Mouse (Mus musculus) G1E (cell line): Measurements from ENCODE around the gene Ubr4. TPM values are rescaled to one million over a fixed set of nuclear protein-coding genes. Genes with fewer than 3 reads are reported as not detected.

Experiments
- ATAC-seq: 2 replicates; pipeline ENCODE4 v1.8.0; 2016; ENCODE audit warnings: mild to moderate bottlenecking; ENCODE audit not compliant: insufficient number of reproducible peaks, poor library complexity, low FRiP score, severe bottlenecking; ENCODE audit errors: extremely low read depth
- DNase-seq: peaks from one replicate; pipeline ENCODE4 v3.0.0; 2012; ENCODE audit warnings: low spot score
- H3K27me3 ChIP-seq: 2 replicates; pipeline ENCODE4 v1.6.1; 2012; ENCODE audit warnings: mild to moderate bottlenecking, low read length, inconsistent platforms; ENCODE audit not compliant: insufficient read depth
- H3K36me3 ChIP-seq: replicated peaks from 2 replicates; pipeline ENCODE3; 2012; ENCODE audit warnings: mild to moderate bottlenecking, inconsistent platforms
- H3K4me1 ChIP-seq: 2 replicates; pipeline ENCODE4 v1.6.1; 2012; ENCODE audit warnings: low read depth, low read length, inconsistent platforms, mixed read lengths; ENCODE audit not compliant: insufficient read depth
- H3K4me3 ChIP-seq: 2 replicates; pipeline ENCODE4 v1.5.1; 2012; ENCODE audit warnings: low read depth, mild to moderate bottlenecking, inconsistent platforms, low read length, moderate library complexity, mixed read lengths
- H3K9me3 ChIP-seq: replicated peaks from 2 replicates; pipeline ENCODE4 v1.6.1; 2012; ENCODE audit warnings: inconsistent platforms
- CTCF ChIP-seq: IDR thresholded peaks from 2 replicates; pipeline ENCODE4 v1.5.1; 2012; ENCODE audit warnings: low read depth, low read length, inconsistent platforms, mixed read lengths
- GATA1 ChIP-seq: IDR thresholded peaks from 2 replicates; pipeline ENCODE4 v1.6.1; 2012; ENCODE audit warnings: borderline replicate concordance, low read length, inconsistent platforms, mixed read lengths
- GATA2 ChIP-seq: IDR thresholded peaks from 2 replicates; pipeline ENCODE4 v1.6.1; 2012; ENCODE audit warnings: low read depth, low read length, inconsistent platforms, borderline replicate concordance
- POLR2AphosphoS5 ChIP-seq: IDR thresholded peaks from 2 replicates; pipeline ENCODE4 v1.6.1; 2012; ENCODE audit warnings: low read depth, low read length, inconsistent platforms; ENCODE audit not compliant: insufficient replicate concordance
- TAL1 ChIP-seq: conservative IDR thresholded peaks from 2 replicates; pipeline ENCODE4 v1.6.1; 2012; ENCODE audit warnings: low read depth, low read length, inconsistent platforms, mixed read lengths
- polyA plus RNA-seq: library from polyadenylated mRNA; stranded (reverse); fragments of >175 nt; gene quantifications from 2 replicates; pipeline ENCODE4 v1.2.3, GENCODE M21; 2012
- total RNA-seq, 2 experiments: library from RNA; stranded (forward) in 1 of 2; stranded (reverse) in 1 of 2; fragments of 200-1000 nt in 1 of 2; fragments of >200 nt in 1 of 2; fragmentation: Nextera tagmentation in 1 of 2; gene quantifications; 2 replicates each; pipeline ENCODE4 v1.2.3; 2014 to 2017

Gene Ubr4
- total and polyA plus RNA-seq, 3 experiments = 62.2 to 393 (median 132) TPM

DNA sequence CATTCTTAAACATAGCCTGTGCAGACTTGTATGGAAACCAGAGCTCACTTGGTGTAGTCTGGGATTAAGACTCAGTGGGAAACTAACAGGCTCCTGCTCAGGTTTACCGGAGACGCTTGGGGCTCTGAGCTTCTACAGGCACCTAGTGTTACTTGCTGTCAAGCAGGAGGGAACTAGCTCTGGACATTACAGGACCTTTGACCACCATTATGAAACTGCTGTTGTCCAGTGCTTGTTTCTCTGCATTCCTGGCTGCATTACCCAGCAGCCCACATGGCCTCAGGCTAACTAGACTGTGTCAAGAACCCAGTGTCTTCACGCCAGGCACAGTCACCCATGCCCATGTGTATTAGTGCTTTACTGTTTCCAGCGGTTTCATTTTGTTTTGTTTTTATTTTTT lies 20.7 kb downstream of the Ubr4 start:
- Histone ChIP-seq H3K9me3 (no peaks in the 10 kb centered on the region), H3K36me3 (peaks cover 100% of the 10 kb centered on the region), H3K27me3 (no peaks in the 10 kb centered on the region), H3K4me3 (no peak overlapping the region), H3K4me1 (peaks cover 4% of the 10 kb centered on the region)
- no peak for ATAC-seq
- TF ChIP-seq GATA1 = no peak
- no peak for TF ChIP-seq POLR2AphosphoS5
- TF ChIP-seq GATA2 = no peak
- TF ChIP-seq CTCF = no peak
- no peak for TF ChIP-seq TAL1
- DNase-seq = no peak

DNA sequence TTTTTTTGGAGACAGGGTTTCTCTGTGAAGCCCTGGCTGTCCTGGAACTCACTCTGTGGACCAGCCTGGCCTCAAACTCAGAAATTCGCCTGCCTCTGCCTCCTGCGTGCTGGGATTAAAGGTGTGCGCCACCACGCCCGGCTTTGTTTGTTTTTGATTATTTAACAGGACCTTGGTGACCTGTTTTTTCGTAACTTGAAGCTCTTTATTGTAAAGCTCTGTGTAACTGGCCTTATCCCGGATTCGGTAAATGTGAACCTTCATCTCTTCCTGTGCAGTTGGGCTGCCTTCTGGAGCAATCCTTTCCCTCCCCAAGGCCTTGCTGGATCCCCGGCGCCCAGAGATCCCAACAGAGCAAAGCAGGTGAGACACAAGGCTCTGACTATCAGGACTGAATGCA lies 21.1 kb downstream of the Ubr4 start:
- H3K9me3 ChIP-seq = no peaks in the 10 kb centered on the region
- H3K36me3 ChIP-seq = peaks cover 100% of the 10 kb centered on the region
- ATAC-seq = no peak
- peaks cover 5% of the 10 kb centered on the region for H3K4me1 ChIP-seq
- no peak overlapping the region for H3K4me3 ChIP-seq
- no peaks in the 10 kb centered on the region for H3K27me3 ChIP-seq
- TF ChIP-seq GATA2 = no peak
- no peak for DNase-seq

GRCm38 (mm10) chr4:139379719-139380118 lies 27.3 kb downstream of the Ubr4 start:
- ATAC-seq = no peak
- H3K36me3 ChIP-seq = peaks cover 54% of the 10 kb centered on the region
- H3K4me3 ChIP-seq = peak overlapping the region; percentile 84
- no peaks in the 10 kb centered on the region for H3K9me3 ChIP-seq
- no peak for DNase-seq
- no peaks in the 10 kb centered on the region for H3K27me3 ChIP-seq
- no peak for TF ChIP-seq CTCF
- TF ChIP-seq GATA1 = no peak
- TF ChIP-seq TAL1 = no peak
- TF ChIP-seq GATA2 = no peak
- no peak for TF ChIP-seq POLR2AphosphoS5
- H3K4me1 ChIP-seq = peaks cover 37% of the 10 kb centered on the region

GRCm38 (mm10) chr4:139380207-139380748 lies 27.9 kb downstream of the Ubr4 start:
- ATAC-seq = peak; percentile 79
- peaks cover 40% of the 10 kb centered on the region for H3K4me1 ChIP-seq
- DNase-seq = peak; percentile 94
- no peak for TF ChIP-seq GATA1
- TF ChIP-seq GATA2 = no peak
- no peak for TF ChIP-seq POLR2AphosphoS5
- TF ChIP-seq TAL1 = no peak
- TF ChIP-seq CTCF = no peak
- H3K9me3 ChIP-seq = no peaks in the 10 kb centered on the region
- peaks cover 54% of the 10 kb centered on the region for H3K36me3 ChIP-seq
- no peaks in the 10 kb centered on the region for H3K27me3 ChIP-seq
- H3K4me3 ChIP-seq = peak overlapping the region; percentile 84

DNA sequence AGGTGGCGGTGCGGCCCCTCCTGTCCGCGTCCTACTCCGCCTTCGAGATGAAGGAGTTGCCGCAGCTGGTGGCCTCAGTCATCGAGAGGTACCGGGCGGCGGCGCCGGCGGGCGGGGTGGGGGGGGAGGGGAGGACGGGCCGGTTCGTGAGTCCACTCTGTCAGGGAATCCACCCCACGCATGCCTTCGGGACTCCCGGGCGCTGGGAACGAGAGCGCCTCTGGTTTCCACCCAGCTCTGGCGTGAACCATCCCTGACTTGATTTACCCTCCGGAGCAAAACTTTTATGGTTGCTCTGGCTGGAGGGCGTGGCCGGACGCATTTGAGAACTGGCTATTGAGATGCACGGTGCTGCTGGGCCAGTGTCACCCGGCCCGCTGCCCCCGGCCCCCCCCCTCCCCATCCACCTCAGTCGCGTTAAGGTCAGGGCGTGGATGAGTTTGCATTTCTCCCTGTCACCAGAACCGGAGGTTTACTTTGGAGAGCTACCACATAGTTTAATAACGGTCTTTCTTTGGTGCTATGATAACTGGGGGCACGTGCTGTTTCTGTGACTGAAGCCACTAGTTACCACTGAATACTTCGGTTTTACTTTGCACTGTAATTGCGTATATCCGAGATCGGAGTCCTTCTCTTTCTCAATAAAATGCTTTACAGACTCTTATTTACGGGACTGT lies 28.5 kb downstream of the Ubr4 start:
- ATAC-seq (peak; percentile 38), DNase-seq (peak; percentile 61)
- peak overlapping the region; percentile 84 for H3K4me3 ChIP-seq
- H3K9me3 ChIP-seq = no peaks in the 10 kb centered on the region
- TF ChIP-seq GATA2 = no peak
- TF ChIP-seq POLR2AphosphoS5 = no peak
- no peak for TF ChIP-seq TAL1
- no peak for TF ChIP-seq CTCF
- TF ChIP-seq GATA1 = no peak
- H3K36me3 ChIP-seq = peaks cover 53% of the 10 kb centered on the region
- H3K4me1 ChIP-seq = peaks cover 44% of the 10 kb centered on the region
- H3K27me3 ChIP-seq = no peaks in the 10 kb centered on the region

DNA sequence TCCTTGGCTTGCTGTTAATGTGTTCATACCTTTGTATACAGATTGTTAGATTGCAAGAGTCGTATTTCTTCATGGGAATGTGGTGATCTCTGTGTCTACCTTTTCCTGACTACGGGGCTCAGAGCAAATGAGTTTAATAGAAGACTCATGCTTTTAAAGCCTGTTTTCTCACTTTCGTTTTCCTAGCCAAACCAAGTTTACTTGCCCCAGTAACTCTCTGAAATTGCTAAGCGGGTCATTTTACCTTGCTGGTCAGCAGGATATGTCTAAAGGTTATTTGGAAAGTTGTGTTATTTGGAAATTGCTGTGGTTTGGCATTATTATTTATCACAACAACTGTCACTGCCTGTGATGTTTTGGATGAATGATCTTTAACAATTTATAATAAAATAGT lies 29.0 kb downstream of the Ubr4 start:
- ATAC-seq = no peak
- Histone ChIP-seq H3K4me1 (peaks cover 48% of the 10 kb centered on the region), H3K36me3 (peaks cover 52% of the 10 kb centered on the region)

More for the DNA sequence above, 29.0 kb downstream of the Ubr4 start:
- Histone ChIP-seq H3K9me3 (no peaks in the 10 kb centered on the region), H3K4me3 (peak overlapping the region; percentile 84), H3K27me3 (no peaks in the 10 kb centered on the region)
- TF ChIP-seq GATA2 (no peak), CTCF (no peak), POLR2AphosphoS5 (no peak), TAL1 (no peak), GATA1 (no peak)
- no peak for DNase-seq
